Mouse (Mus musculus): Measurements from ENCODE around the gene Fras1. TPM values are rescaled to one million over a fixed set of nuclear protein-coding genes. Genes with fewer than 3 reads are reported as not detected.

The Fras1 gene
- 2.9 TPM for polyA plus RNA-seq (2014; fragmentation: Illumina TruSeq; extraction: RNeasy Lipid Tissue Mini Kit (QIAGEN cat#74804))

GRCm38 (mm10) chr5:96373567-96373985 lies at the start of gene Fras1:
Gene Fras1, plus strand, starts transcription at chr5:96373955.

GRCm38 (mm10) chr5:96792936-96793718 lies 419.4 kb downstream of the Fras1 start, which contains the start of gene Anxa3:
Gene Anxa3, plus strand, starts transcription at chr5:96793339.

Other genes starting within 250 kb of the Fras1 start
- 221 TPM for gene Cnot6l, start 209.8 kb upstream of the Fras1 start, polyA plus RNA-seq (2014; fragmentation: Illumina TruSeq; extraction: RNeasy Lipid Tissue Mini Kit (QIAGEN cat#74804))
- gene Mrpl1, start 164.5 kb upstream of the Fras1 start, polyA plus RNA-seq (2014; fragmentation: Illumina TruSeq; extraction: RNeasy Lipid Tissue Mini Kit (QIAGEN cat#74804)): 51.3 TPM

All from ovary, adult 10 weeks (tissue).